Mouse (Mus musculus) MEL (cell line): ENCODE results near the gene Smim24.

ENCODE experiments used
- CHD2 ChIP-seq: IDR thresholded peaks from 2 replicates; pipeline ENCODE4 v1.6.1; 2011; ENCODE audit warnings: low read length, improper control_type of control experiment
- CTCF ChIP-seq, 3 experiments: IDR thresholded peaks in 2 of 3; conservative IDR thresholded peaks in 1 of 3; 2 replicates each; pipeline ENCODE4 v1.5.1; 2011 to 2012; ENCODE audit warnings: low read length in 3 of 3, low read depth in 2 of 3, mild to moderate bottlenecking in 2 of 3, improper control_type of control experiment in 1 of 3, inconsistent platforms in 1 of 3, mixed read lengths in 1 of 3, moderate library complexity in 1 of 3; ENCODE audit not compliant: control insufficient read depth in 1 of 3, insufficient read depth in 1 of 3, poor library complexity in 1 of 3, severe bottlenecking in 1 of 3
- EP300 ChIP-seq, 2 experiments: IDR thresholded peaks; 2 replicates each; pipeline ENCODE4 v1.6.1; 2011; ENCODE audit warnings: improper control_type of control experiment in 2 of 2, low read length in 2 of 2, low read depth in 1 of 2, mild to moderate bottlenecking in 1 of 2
- JUND ChIP-seq: IDR thresholded peaks from 2 replicates; pipeline ENCODE4 v1.6.1; 2011; ENCODE audit warnings: low read depth, mild to moderate bottlenecking, improper control_type of control experiment, low read length
- KAT2A ChIP-seq: conservative IDR thresholded peaks from 2 replicates; pipeline ENCODE4 v1.6.1; 2012; ENCODE audit warnings: low read depth, low read length, improper control_type of control experiment, inconsistent platforms
- MAX ChIP-seq: IDR thresholded peaks from 2 replicates; pipeline ENCODE4 v1.6.1; 2011; ENCODE audit warnings: low read length, improper control_type of control experiment
- MEF2A ChIP-seq: IDR thresholded peaks from 2 replicates; pipeline ENCODE4 v1.6.1; 2014; ENCODE audit warnings: low read depth, mild to moderate bottlenecking, inconsistent platforms, low read length, improper control_type of control experiment; ENCODE audit not compliant: poor library complexity, insufficient replicate concordance, severe bottlenecking; ENCODE audit errors: extremely low read depth
- NELFE ChIP-seq: IDR thresholded peaks from 2 replicates; pipeline ENCODE4 v1.6.1; 2011; ENCODE audit warnings: low read depth, low read length, improper control_type of control experiment
- POLR2A ChIP-seq, 2 experiments: IDR thresholded peaks; 2 replicates each; pipeline ENCODE4 v1.6.1; 2011 to 2012; ENCODE audit warnings: low read length in 2 of 2, mild to moderate bottlenecking in 2 of 2, control low read depth in 1 of 2, improper control_type of control experiment in 1 of 2, low read depth in 1 of 2, moderate library complexity in 1 of 2; ENCODE audit not compliant: control insufficient read depth in 1 of 2, insufficient read depth in 1 of 2, poor library complexity in 1 of 2
- POLR2AphosphoS5 ChIP-seq: IDR thresholded peaks from 2 replicates; pipeline ENCODE4 v1.6.1; 2012; ENCODE audit warnings: low read depth, borderline replicate concordance, mild to moderate bottlenecking, inconsistent platforms, low read length, moderate library complexity, mixed read lengths
- RAD21 ChIP-seq: IDR thresholded peaks from 2 replicates; pipeline ENCODE4 v1.6.1; 2011; ENCODE audit warnings: mild to moderate bottlenecking, low read depth, low read length, improper control_type of control experiment
- TBP ChIP-seq: IDR thresholded peaks from 2 replicates; pipeline ENCODE4 v1.8.0; 2011; ENCODE audit warnings: low read depth, low read length, improper control_type of control experiment
- ZC3H11A ChIP-seq: IDR thresholded peaks from 2 replicates; pipeline ENCODE4 v1.6.1; 2012; ENCODE audit warnings: low read depth, mild to moderate bottlenecking, inconsistent platforms, low read length, improper control_type of control experiment

DNA sequence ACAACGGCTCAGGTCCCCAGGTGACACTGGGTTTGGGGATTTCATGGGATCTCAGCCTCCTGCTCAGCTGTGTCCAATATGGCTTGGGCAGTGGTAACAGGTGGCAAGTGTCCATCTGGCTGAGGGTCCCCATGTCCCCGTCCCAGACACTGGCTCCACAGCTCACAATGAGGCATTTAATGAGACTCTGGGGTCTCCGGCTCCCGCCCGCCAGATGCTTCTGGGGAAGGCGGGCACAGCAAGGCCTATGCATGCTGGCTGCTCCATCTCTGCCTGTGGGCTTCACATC lies 25.7 kb upstream of the Smim24 start:
- no peak for TF ChIP-seq ZC3H11A
- no peak for TF ChIP-seq POLR2A (IDR thresholded peaks at IDR 0.05; ENCODE audit: control insufficient read depth in 1 of 2, insufficient read depth in 1 of 2, low read depth in 1 of 2, low read length in 2 of 2, poor library complexity in 1 of 2)
- TF ChIP-seq EP300 (IDR thresholded peaks at IDR 0.05; ENCODE audit: low read depth in 1 of 2, low read length in 2 of 2) = no peak
- no peak for TF ChIP-seq CTCF (IDR thresholded peaks at IDR 0.05 in 2 of 3, conservative IDR thresholded peaks at IDR 0.05 in 1 of 3; ENCODE audit: control insufficient read depth in 1 of 3, insufficient read depth in 1 of 3, low read depth in 2 of 3, low read length in 3 of 3, poor library complexity in 1 of 3, severe bottlenecking in 1 of 3)
- TF ChIP-seq RAD21 = no peak
- no peak for TF ChIP-seq CHD2
- TF ChIP-seq NELFE = no peak
- TF ChIP-seq KAT2A = no peak
- TF ChIP-seq MAX = no peak
- TF ChIP-seq POLR2AphosphoS5 = no peak; the same call in 1 of the 2 replicates
- TF ChIP-seq MEF2A = no peak
- no peak for TF ChIP-seq TBP
- no peak for TF ChIP-seq JUND
